Mouse (Mus musculus) midbrain, embryonic 16.5 days (tissue): ENCODE results near the gene Ctps. TPM values are rescaled to one million over a fixed set of nuclear protein-coding genes. Genes with fewer than 3 reads are reported as not detected.

Source experiments
- ATAC-seq: fragments of 200-750 bp; cut with Nextera tagmentation; 2 replicates; pipeline ENCODE4 v1.8.0; 2017; ENCODE audit warnings: moderate TSS enrichment
- H3K27ac ChIP-seq: fragments of 300-500 bp; sonication (generic); 2 replicates; pipeline ENCODE4 v1.5.1; 2014; ENCODE audit warnings: mild to moderate bottlenecking, low read length, mixed read lengths
- H3K27me3 ChIP-seq: fragments of 300-500 bp; sonication (generic); 2 replicates; pipeline ENCODE4 v1.6.1; 2014; ENCODE audit warnings: low read depth, low read length, mixed read lengths; ENCODE audit not compliant: control insufficient read depth, insufficient read depth
- H3K36me3 ChIP-seq: fragments of 300-500 bp; sonication (generic); 2 replicates; pipeline ENCODE4 v1.6.1; 2014; ENCODE audit warnings: mild to moderate bottlenecking, low read length, moderate library complexity, mixed read lengths; ENCODE audit not compliant: control insufficient read depth, insufficient read depth
- H3K4me1 ChIP-seq: fragments of 300-500 bp; sonication (generic); 2 replicates; pipeline ENCODE4 v1.6.1; 2014; ENCODE audit warnings: mild to moderate bottlenecking, low read length, mixed read lengths; ENCODE audit not compliant: control insufficient read depth, insufficient read depth
- H3K4me2 ChIP-seq: fragments of 300-500 bp; sonication (generic); 2 replicates; pipeline ENCODE4 v1.6.1; 2014; ENCODE audit warnings: mild to moderate bottlenecking, low read length, mixed read lengths
- H3K4me3 ChIP-seq: fragments of 300-500 bp; sonication (generic); 2 replicates; pipeline ENCODE4 v1.5.1; 2014; ENCODE audit warnings: low read depth, mild to moderate bottlenecking, low read length, moderate library complexity, mixed read lengths
- H3K9ac ChIP-seq: fragments of 300-500 bp; sonication (generic); 2 replicates; pipeline ENCODE4 v1.6.1; 2014; ENCODE audit warnings: low read depth, low read length, mixed read lengths
- H3K9me3 ChIP-seq: fragments of 300-500 bp; sonication (generic); replicated peaks from 2 replicates; pipeline ENCODE4 v1.6.1; 2014; ENCODE audit warnings: mild to moderate bottlenecking, low read length, mixed read lengths; ENCODE audit not compliant: control insufficient read depth, poor library complexity, severe bottlenecking
- WGBS: fragments of 180-500 bp; shearing (Covaris S2); extraction: QIAGEN DNeasy Blood & Tissue Kit; methylation state at CpG from one replicate; pipeline ENCODE4 v1.1.7; 2014; 5-methylcytosine and 5-hydroxymethylcytosine counted together
- polyA plus RNA-seq: library from polyadenylated mRNA; unstranded; fragments of >200 nt; fragmentation: Nextera tagmentation; extraction: Ambion mirVana; gene quantifications from 2 replicates; pipeline ENCODE4 v1.2.1, GENCODE M21; 2015

The Ctps gene
- polyA plus RNA-seq, result 78.6 and 79.6 TPM in 2 replicates

DNA sequence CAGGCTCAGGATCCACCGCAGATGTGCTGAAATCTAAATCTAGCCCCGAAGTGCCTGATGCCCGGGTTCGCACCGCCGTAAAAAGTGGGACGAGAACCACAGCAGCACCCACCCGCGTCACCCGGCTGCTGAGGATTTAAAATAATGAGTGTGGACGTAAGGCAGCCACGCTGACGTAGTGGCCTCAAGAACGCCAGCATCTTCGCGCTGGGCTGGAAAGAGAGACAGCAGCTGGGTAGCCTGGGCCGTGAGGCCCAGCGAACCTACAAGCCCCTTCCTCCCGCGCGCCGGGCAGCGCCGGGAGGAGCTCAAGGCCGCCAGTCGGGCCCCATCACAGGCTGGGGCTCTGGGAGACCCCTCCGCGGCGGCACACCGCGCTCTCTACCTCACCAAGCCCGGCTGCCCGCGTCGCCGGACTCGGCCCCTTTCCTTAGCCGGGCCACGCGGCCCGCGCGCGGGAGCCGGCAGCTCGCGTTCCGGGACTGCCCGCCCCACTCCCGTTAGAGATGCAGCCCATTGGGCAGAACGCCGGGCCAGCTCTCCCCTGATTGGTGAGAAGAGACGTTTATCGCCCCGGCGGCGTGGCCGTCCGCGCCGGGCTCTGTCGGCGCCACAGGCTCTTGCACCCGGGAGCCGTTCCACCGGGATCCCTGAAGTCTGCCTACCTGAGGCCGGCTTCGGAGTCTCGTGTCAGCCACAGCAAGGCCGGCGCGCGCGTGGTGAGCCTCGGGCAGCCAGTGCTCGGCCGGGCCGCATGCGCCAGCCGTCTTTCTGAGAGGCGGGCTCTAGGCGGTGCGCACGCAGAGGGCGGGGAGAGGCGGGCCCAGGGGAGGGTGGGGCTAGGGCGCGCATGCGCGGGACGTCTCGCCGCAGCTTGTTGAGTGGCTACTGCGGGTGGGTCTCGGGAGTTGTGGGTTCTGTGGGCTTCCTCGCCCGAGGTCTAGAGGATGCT, at the start of gene Ctps:
Gene Ctps, minus strand, starts transcription at position 791 of the 952 bp plus-strand sequence.
- under 1% methylated on average over 90 of the region's 97 CpGs for WGBS
- ATAC-seq, result peak; percentile 98
- Histone ChIP-seq H3K9ac (peak within 1 kb of the TSS; percentile 97), H3K36me3 (no peaks in the 10 kb centered on the region), H3K4me2 (peak within 1 kb of the TSS; percentile 90), H3K4me3 (peak within 1 kb of the TSS; percentile 85), H3K27me3 (no peaks in the 10 kb centered on the region), H3K4me1 (peaks cover 32% of the 10 kb centered on the region), H3K27ac (peak within 1 kb of the TSS; percentile 95), H3K9me3 (no peaks in the 10 kb centered on the region)

DNA sequence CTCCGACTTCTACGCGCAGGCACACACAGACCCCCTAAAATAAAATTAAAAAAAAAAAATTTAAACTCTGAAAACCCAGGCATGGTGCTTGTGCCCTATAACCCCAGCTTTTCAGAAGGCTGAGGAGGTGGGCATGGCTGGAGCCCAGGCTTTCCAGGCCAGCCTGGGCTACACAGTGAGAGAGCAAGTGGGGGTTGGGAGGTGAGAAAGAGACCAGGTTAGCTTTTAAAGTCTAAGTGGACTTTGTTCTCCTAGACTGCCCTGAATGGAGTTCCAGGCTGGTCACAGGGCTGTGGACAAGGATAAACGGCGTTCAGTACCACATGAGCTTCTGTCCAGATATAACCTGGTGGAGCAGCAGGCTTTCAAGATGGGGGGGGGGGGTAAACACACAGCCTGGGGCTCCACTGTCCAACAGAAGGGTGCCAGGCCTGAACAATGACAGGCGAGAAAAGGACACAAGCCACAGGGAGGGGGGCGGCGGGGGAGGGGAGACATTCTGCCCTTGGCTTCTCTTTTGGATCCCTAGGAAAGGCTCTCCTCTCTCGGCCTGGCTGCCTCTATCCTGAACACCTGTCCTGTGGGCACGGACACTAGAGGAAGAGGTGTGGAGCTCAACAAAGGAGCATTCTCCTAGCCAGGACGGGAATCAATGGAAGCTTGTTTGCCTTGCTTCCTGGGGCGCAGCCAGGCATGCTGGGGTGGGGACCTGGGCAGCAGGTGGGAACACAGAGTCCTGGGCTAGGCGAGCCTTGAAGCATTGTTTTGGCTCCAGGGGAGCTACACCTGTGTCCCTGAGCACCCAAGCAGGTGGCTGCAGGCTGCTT, 46.3 kb upstream of the Ctps start:
- Histone ChIP-seq H3K36me3 (no peaks in the 10 kb centered on the region), H3K27me3 (no peaks in the 10 kb centered on the region), H3K9ac (no peak overlapping the region), H3K27ac (no peak overlapping the region), H3K9me3 (no peaks in the 10 kb centered on the region), H3K4me1 (peaks cover 11% of the 10 kb centered on the region), H3K4me3 (no peak overlapping the region), H3K4me2 (no peak overlapping the region)
- ATAC-seq, result no peak
- 65% methylated on average over 12 of the region's 13 CpGs for WGBS

DNA sequence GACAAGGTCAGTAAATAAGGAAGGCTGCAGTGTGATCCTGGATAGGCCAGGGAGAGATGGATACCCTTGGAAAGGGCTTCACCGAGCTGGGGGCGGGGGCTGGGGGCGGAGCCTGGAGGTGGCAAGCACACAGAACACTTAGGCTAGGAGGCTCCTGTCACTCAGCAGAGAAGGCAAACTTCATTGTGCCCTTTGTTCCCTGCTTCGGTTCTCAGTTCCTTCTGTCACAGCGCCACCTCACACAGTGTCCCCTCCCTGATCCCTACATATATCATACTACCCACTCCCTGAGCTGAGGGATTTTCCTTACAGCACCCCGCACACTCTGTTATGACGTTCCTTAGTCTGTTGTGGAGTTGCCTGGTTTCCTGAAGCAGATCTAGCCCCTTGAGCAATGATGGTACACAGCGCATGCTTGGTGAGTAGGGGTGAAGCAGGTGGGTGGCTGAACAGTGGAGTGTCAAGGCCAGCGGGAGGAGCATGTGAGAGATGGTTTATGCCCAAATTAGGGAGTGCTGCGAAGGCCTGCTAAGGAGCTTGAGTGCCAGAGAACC, 45.5 kb upstream of the Ctps start:
- Histone ChIP-seq H3K9me3 (no peaks in the 10 kb centered on the region), H3K9ac (no peak overlapping the region), H3K36me3 (no peaks in the 10 kb centered on the region), H3K4me1 (peaks cover 11% of the 10 kb centered on the region), H3K4me2 (no peak overlapping the region), H3K27me3 (no peaks in the 10 kb centered on the region), H3K27ac (no peak overlapping the region), H3K4me3 (no peak overlapping the region)
- ATAC-seq, result 0 out of 2 replicates have a peak, but pooled peaks have one; percentile 33
- whole genome bisulfite sequencing, result 20% methylated on average over 10 of the region's 10 CpGs

DNA sequence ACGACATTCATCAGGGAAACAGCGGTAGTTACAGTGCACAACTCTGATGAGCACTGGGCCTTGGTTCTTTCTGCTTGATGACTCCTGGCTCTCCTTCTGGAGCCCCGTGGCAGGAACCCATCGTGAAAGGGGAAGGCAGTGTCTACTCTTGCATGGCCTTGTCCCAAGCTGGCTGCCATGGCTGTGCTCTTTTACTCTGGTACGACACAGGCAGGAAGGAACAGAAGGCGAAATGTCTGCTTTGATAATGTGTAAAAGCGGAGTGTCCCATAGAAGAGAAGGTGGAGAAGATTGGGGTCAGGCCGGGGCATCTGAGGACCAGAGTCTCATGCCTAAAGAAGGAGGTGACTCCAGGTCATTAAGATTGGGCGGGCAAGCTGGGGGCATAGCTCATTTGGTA, 44.6 kb upstream of the Ctps start:
- no peak for ATAC-seq
- 85% methylated on average over 9 of the region's 9 CpGs for WGBS

DNA sequence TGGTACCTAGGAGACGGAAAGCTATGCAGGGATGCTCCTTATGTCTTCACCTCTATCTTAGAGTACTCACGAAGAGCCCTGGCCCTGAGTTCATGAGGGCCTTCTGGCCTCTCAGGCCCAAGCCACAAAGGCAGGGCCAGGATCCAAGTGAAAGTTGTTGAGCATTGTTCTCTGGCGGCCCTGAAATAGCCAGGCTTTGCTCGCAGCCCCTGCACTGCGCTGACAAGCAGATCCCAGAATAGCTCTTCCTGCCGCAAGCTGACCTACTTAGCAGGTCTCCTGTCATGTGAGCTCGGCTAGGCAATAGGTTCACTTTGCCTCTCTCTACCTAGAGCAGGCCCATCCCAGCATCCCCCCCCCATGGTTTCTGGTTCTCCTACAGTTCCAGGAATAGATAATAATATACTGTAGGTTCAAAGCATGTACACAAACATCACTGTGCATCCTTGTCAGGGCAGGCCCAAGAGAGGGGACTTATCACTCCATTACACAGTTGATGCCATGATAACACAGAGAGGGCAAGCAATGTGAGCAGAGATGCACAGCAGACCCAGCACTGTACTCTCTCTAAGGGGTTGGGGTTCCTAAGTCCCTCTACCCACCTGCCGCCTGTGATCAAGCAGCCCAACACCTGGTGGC, 43.7 kb upstream of the Ctps start:
- Histone ChIP-seq H3K36me3 (no peaks in the 10 kb centered on the region), H3K27ac (peak overlapping the region; percentile 51), H3K27me3 (no peaks in the 10 kb centered on the region), H3K4me3 (no peak overlapping the region), H3K9me3 (no peaks in the 10 kb centered on the region), H3K9ac (peak overlapping the region; percentile 8; the same call in 1 of the 2 replicates), H3K4me1 (peaks cover 11% of the 10 kb centered on the region), H3K4me2 (peak overlapping the region; percentile 2; the same call in 1 of the 2 replicates)
- WGBS, result 40% methylated on average over 8 of the region's 8 CpGs
- peak; percentile 74 for ATAC-seq

More for the DNA sequence above, 44.6 kb upstream of the Ctps start:
- no peak overlapping the region for H3K4me2 ChIP-seq
- H3K4me3 ChIP-seq, result no peak overlapping the region
- peaks cover 11% of the 10 kb centered on the region for H3K4me1 ChIP-seq
- H3K9me3 ChIP-seq, result no peaks in the 10 kb centered on the region
- no peaks in the 10 kb centered on the region for H3K27me3 ChIP-seq
- no peak overlapping the region for H3K27ac ChIP-seq
- no peaks in the 10 kb centered on the region for H3K36me3 ChIP-seq
- no peak overlapping the region for H3K9ac ChIP-seq

DNA sequence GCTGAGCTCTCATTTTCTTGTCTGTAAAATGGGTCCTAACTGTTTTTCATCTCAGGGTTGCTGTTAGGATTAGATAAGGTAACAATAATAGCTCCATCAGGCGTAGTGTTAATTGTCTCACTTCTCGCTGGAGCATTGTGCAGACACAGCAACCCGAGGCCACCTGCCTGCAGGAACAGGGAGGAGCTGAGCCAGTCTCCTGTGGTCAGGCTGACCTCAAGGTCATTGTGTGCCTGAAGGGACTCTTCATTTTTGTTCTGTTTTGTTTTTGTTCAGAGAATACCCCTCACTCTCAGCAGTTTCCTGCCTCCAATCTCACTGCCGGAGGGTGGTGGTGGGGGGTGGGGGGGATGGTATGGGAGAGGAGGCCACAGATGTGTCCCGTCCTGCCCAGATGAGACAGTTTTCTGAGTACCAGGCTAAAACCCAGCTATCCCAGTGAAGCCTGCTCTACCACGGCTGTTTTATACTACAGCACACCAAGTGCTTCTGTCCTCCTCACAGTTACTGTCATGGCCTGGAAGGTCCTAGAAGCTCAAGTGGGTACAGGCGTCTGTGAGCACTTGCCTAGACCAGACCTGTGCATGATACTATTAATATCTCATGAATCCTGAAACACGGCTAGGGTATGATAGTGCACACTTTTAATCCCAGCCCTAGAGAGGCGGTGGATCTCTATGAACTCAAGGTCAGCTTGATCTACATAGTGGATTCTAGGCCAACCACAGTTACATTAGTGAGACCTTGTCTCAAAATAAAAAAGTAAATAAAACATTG, 42.4 kb upstream of the Ctps start:
- Histone ChIP-seq H3K9me3 (no peaks in the 10 kb centered on the region), H3K4me1 (peaks cover 11% of the 10 kb centered on the region), H3K4me3 (no peak overlapping the region), H3K36me3 (no peaks in the 10 kb centered on the region), H3K9ac (no peak overlapping the region), H3K27ac (0 out of 2 replicates have a peak overlapping the region, but pooled peaks have one; percentile 28), H3K4me2 (peak overlapping the region; percentile 25), H3K27me3 (no peaks in the 10 kb centered on the region)
- no peak for ATAC-seq
- WGBS, result 19% methylated on average over 9 of the region's 9 CpGs

DNA sequence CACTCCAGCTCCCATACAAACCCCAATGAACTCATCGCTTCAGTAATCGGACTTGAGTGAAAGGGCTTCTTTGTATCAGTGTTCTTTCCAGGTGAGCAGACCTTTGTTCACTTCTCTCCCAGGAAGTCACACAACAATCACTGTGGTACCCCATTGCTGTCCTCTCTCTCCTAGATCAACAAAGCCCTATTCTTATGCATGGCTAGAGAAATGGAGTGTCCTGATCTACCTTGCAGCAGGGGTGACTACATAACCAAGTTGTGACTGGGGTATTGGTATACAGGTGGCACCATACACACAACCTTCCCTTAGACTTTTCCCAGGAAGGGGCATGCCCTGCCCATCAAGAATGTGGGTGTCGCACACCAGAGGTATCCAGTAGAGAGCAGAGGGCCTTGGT, 40.9 kb upstream of the Ctps start:
- 75% methylated on average over 3 of the region's 3 CpGs for WGBS
- no peak for ATAC-seq

DNA sequence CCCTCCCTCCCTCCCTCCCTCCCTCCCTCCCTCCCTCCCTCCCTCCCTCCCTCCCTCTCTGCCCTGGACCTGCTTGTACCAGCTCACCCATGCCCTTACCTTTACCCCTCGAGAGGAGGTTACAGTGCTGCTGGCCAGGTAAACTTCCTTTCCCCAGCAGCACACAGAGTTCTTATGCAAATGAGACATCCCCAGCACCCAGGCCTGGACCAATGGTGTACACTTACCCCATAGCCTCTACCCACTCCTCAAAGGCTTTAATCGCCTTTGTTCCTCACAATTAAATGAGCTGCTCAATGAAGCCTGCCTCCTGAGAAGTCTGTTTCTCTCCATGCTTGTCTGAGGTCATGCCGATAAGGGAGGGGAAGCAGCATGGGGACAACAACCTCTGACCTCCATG, 36.9 kb upstream of the Ctps start:
- Histone ChIP-seq H3K9me3 (no peaks in the 10 kb centered on the region), H3K4me1 (no peaks in the 10 kb centered on the region; the same call in 1 of the 2 replicates), H3K27me3 (no peaks in the 10 kb centered on the region), H3K4me3 (no peak overlapping the region), H3K36me3 (no peaks in the 10 kb centered on the region), H3K4me2 (no peak overlapping the region), H3K27ac (no peak overlapping the region), H3K9ac (no peak overlapping the region)
- no peak for ATAC-seq
- WGBS, result 10% methylated on average over 2 of the region's 3 CpGs

More for the DNA sequence above, 40.9 kb upstream of the Ctps start:
- Histone ChIP-seq H3K27me3 (no peaks in the 10 kb centered on the region), H3K4me2 (no peak overlapping the region), H3K9ac (no peak overlapping the region), H3K27ac (no peak overlapping the region), H3K4me1 (peaks cover 11% of the 10 kb centered on the region), H3K4me3 (no peak overlapping the region), H3K36me3 (no peaks in the 10 kb centered on the region), H3K9me3 (no peaks in the 10 kb centered on the region)
